Mouse (Mus musculus) induced T-regulatory cell, adult 2 months (primary cell): ENCODE results near the gene Spem2.

Experiments
- DNase-seq: peaks from one replicate; pipeline ENCODE4 v3.0.0-alpha.2; 2012; ENCODE audit warnings: low read depth

Spem2 gene

GRCm38 (mm10) chr11:69799394-69800137 is 18.7 kb downstream of the Spem2 start:
- peak; percentile 36 for DNase-seq

- DNase-seq = peak; percentile 21
Measured at GRCm38 (mm10) chr11:69797924-69798323, 20.3 kb downstream of the Spem2 start.

GRCm38 (mm10) chr11:69795983-69796435 is 22.3 kb downstream of the Spem2 start:
- DNase-seq = peak; percentile 52

- peak; percentile 96 for DNase-seq
Measured at GRCm38 (mm10) chr11:69795168-69795982, 22.9 kb downstream of the Spem2 start, which contains the start of gene Chrnb1. Chrnb1 (minus strand) TSS chr11:69795943.

DNA sequence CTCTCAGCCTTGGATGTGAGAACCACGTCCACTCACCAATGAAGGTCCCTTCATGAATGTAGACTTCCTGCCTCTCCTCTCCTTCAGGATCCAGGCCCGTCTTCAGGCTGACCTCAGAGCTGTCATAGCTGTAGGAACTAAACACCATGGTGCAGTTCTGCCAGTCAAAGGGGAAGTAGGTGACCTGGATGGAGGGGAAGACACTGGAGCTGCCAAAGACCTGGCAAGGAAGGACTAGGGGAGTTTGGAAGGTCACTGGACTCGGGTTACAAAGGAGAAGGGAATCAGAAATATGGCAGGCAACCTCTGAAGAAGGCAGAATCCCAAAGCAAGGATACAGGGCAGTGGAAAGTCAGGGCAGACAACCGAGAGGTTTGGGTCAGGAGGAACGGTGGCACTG is 24.8 kb downstream of the Spem2 start:
- no peak for DNase-seq

DNA sequence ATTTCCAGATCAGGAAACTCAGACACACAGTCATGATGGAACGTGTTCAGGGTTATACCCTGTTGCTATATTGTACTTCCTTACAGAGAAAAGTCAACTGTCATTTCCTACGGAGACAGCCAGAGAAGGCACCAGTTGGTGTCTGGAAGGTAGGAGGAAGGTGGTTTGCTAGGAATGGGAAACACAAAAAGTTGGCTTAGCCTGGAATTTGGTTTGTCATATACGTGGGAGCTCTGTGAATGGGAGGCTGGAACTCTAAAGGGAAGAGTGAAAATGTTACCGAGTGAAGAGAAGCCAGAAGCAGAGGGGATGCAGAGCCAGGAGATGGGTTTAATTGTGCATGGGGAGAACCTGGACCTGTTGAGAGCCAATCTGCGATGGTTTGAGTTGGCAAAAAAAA is 26.8 kb downstream of the Spem2 start:
- DNase-seq = no peak

- DNase-seq = no peak
Measured at GRCm38 (mm10) chr11:69789431-69789830, 28.8 kb downstream of the Spem2 start.

DNA sequence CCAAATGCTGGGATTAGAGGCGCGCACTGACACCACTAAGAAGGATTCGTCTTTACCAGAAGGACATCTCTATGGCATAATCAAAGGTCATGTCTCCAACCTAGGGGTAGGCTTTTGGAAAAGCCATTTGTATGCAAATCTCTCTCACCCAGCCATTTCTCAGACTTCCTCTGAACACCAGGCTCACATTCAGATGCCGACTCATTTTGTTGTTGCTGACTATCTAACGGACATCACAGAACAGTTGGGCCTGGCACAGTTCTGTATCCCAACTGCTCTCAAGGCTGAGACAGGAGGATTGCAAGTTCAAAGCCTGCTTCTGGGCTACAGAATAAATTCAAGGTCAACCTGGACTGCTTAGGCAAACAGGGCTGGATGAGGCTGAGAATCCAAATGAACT is 31.0 kb downstream of the Spem2 start:
- no peak for DNase-seq

DNA sequence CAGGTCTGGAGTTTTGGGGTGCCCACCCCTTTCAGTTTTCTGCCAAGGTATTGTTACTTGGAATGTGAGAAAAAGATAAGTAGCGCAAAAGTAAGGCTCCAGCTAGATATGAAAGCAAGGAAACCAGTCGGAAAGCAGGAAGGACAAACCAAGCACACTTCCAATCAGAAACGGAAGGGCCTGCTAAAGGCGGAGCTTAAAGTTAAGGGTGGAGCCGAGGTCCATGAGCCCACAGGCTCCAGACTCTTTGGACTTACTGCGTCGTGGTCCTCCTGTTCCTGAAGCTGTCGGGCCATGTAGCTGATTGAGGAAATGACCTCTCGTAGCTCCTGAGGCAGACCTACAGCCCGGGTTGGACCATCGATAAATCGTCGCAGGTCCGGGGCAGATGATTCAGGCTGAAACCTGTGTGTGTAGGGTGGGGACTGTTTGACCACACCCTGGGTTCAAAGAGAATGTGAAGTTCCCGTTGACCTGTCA is 33.4 kb downstream of the Spem2 start:
- DNase-seq = peak; percentile 37

DNA sequence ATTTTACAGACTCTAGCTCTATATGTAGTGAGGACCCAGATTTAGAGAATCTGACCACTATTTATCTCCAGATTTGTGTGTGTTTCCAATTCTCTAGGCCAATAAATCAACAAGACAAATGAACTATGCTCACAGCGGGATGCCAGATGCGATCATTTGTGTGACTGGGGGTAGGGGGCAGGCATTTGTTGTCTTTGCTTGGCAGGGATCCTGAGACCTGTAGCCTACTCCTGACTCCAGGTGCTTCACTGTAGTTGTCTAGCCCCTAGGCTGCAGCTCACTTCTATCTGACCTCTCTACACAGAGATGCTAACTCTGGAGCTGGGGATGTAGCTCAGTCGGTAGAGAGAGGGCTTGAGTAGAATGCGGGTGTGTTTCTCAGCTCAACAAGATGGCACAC is 36.4 kb downstream of the Spem2 start:
- no peak for DNase-seq

- no peak for DNase-seq
Measured at GRCm38 (mm10) chr11:69778985-69779384, 39.3 kb downstream of the Spem2 start.

DNA sequence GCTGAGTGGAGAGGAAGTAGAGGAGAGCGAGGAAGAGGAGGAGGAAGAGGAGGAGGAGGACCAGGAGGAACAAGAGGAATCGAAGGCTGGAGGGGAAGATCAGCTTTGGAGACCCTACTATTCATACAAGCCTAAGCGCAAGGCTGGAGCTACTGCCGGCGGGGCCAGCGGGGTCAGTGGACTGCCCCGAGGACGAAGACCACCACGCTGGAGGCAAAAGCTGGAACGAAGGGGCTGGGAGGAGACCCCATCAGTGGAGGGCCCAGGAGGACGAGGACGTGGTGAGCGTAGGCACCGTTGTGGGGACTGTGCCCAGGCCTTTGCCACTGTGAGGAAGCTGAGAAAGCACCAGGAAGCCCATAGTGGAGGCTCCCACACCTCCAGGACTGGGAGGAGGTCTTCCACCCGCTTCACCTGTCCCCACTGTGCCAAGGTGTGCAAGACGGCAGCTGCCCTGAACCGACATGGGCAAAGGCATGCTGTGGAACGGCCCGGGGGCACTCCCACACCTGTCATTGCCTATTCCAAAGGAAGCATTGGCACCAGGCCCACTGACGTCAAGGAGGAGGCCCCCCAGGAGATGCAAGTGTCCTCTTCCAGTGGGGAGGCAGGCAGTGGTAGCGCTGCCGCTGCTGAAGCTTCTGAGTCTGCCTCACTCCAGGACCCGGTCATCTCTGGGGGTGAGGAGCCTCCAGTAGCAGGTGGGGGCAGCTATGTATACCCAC is 39.8 kb downstream of the Spem2 start:
- DNase-seq = no peak

DNA sequence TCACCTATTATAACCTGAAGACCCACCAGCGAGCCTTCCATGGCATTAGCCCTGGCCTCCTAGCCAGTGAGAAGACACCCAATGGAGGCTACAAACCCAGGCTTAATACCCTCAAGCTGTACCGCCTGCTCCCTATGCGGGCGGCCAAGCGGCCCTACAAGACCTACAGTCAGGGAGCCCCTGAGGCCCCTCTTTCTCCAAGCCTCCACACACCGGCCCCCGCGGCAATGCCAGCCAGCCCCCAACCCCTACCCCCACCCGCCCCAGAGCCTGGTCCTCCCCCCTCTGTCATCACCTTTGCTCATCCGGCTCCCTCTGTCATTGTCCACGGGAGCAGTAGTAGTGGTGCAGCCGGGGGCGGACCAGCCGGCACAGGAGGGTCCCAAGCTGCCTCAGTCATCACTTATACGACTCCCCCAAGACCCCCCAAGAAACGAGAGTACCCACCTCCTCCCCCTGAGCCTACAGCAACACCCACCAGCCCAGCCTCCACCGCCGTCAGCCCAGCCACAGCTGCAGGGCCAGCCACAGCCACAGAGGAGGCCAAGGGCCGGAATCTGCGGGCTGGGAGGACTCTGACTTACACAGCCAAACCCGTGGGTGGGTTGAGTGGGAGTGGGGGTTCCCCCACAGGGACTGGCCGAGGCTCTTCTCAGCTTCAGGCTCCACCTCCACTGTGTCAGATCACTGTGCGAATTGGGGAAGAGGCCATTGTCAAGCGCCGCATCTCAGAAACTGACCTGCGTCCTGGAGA is 40.6 kb downstream of the Spem2 start:
- DNase-seq = no peak

DNA sequence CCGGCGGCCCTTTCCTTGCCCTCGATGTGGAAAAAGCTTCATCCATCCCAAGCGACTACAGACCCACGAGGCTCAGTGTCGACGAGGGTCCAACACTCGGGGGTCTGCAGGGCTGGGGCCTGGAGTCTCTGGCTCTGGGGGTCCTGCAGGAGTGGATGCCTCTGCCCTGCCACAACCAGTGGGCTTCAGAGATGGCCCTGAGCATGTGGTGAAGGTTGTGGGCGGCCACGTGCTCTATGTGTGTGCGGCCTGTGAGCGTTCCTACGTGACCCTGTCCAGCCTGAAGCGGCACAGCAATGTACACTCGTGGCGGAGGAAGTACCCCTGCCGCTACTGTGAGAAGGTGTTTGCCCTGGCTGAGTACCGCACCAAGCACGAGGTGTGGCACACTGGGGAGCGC is 41.8 kb downstream of the Spem2 start:
- DNase-seq = no peak

DNA sequence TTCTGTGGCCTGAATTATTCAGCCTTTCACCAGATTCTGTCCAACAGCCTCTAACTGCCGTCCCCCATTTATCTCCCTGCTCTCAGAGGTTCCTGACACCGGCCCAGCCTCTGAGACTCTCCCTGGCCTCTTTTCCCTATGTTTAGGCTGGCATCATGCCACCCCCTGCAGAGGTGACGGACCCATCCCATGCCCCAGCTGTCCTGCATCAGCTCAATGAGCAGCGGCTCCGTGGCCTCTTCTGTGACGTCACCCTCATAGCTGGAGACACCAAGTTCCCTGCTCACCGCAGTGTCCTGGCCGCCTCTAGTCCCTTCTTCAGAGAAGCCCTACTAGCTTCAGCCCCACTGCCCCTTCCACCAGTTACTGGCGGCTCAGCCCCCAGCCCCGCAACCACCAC is 42.5 kb downstream of the Spem2 start:
- DNase-seq = no peak

GRCm38 (mm10) chr11:69774961-69775360 is 43.3 kb downstream of the Spem2 start:
- DNase-seq = no peak

- DNase-seq = peak; percentile 16
Measured at GRCm38 (mm10) chr11:69767625-69767909, 50.7 kb downstream of the Spem2 start.

- no peak for DNase-seq
Measured at GRCm38 (mm10) chr11:69766872-69767624, 51.2 kb downstream of the Spem2 start.
